Mouse (Mus musculus) thymus, adult 2 months (tissue): ENCODE measurements at regions not wholly inside any gene's neighbourhood (a gene's known extent, or its start where the extent isn't known, plus 50 kb on each side); places are given as distances from the start of the nearest gene placed in this dataset.

ENCODE experiments used
- DNase-seq: peaks from one replicate; pipeline ENCODE4 v3.0.0; 2021
- H3K27ac ChIP-seq: fragments of 200-500 bp; 2 replicates; pipeline ENCODE4 v1.5.1; 2012; ENCODE audit warnings: low read length, control low read depth; ENCODE audit not compliant: control insufficient read depth, insufficient read depth
- H3K27me3 ChIP-seq: fragments of 200-500 bp; 2 replicates; pipeline ENCODE4 v1.6.1; 2012; ENCODE audit warnings: mild to moderate bottlenecking, low read length, moderate library complexity, mixed read lengths; ENCODE audit not compliant: control insufficient read depth, insufficient read depth
- H3K36me3 ChIP-seq: fragments of 200-500 bp; 2 replicates; pipeline ENCODE4 v1.6.1; 2012; ENCODE audit warnings: mild to moderate bottlenecking, low read length, moderate library complexity; ENCODE audit not compliant: control insufficient read depth, insufficient read depth
- H3K4me1 ChIP-seq: fragments of 200-500 bp; replicated peaks from 2 replicates; pipeline ENCODE4 v1.6.1; 2012; ENCODE audit warnings: low read length; ENCODE audit not compliant: control insufficient read depth, insufficient read depth
- H3K4me3 ChIP-seq: fragments of 200-500 bp; 2 replicates; pipeline ENCODE4 v1.5.1; 2012; ENCODE audit warnings: mild to moderate bottlenecking, low read length, control low read depth, moderate library complexity; ENCODE audit not compliant: control insufficient read depth, insufficient read depth
- CTCF ChIP-seq: fragments of 200-500 bp; IDR thresholded peaks from 2 replicates; pipeline ENCODE4 v1.5.1; 2012; ENCODE audit warnings: mild to moderate bottlenecking, control low read depth, low read length, moderate library complexity, borderline replicate concordance; ENCODE audit not compliant: control insufficient read depth, poor library complexity, insufficient read depth; ENCODE audit errors: extremely low read depth
- POLR2A ChIP-seq: fragments of 200-500 bp; IDR thresholded peaks from 2 replicates; pipeline ENCODE4 v1.6.1; 2012; ENCODE audit warnings: mild to moderate bottlenecking, low read length, control low read depth, moderate library complexity; ENCODE audit not compliant: control insufficient read depth, poor library complexity, insufficient read depth; ENCODE audit errors: extremely low read depth
- WGBS: fragments of 180-500 bp; shearing (Covaris S2); methylation state at CpG from one replicate; pipeline ENCODE4 v1.1.7; 2018; 5-methylcytosine and 5-hydroxymethylcytosine counted together

DNA sequence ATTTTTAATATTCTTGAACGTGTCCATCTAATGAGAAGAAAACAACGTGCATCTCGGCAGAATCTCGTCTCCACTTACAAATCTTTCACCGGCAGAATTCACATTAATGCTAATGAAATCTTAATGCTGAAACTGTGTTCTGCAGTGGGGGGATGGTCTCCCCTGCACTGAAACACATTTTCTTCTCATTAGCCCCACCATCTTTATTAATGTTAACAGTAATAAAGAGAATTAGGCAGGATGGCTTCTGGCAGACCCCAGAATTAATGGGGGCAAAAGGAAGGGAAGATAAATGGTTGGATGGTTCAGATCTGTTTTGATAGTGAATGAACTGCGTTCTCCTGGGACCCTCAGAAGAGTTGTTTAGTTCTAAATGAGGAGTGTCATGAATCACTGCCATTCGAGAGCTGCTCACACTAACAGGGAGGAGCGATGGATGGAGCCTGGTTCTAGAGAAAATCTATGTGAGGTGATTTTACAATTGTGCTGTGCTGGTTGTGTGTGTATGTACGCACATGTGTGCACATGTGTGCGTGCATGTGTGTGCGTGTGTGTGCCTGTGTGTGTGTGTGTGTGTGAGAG lies 198.9 kb downstream of the Foxo1 start:
- H3K27ac ChIP-seq = no peak overlapping the region
- WGBS = 95% methylated on average over 11 of the region's 11 CpGs

DNA sequence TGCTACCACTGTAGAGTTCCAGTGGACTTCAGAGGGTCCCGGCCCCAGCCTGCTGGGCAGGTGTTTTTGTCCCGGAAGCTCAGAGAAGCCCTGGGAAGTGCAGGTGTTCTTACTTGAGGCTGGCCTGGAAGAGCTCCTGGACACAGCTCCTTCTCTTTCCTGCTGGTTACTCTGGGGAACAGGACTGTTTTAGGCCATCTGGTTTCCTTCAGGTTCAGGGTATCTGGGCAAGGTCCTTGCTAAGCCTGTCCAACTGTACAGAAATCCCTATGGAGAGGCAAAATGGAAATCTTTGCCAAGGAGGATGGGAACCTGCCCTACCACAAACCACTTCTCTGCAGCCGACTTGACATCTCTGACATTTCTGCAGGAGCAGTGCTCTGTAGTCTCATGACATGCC lies 198.4 kb downstream of the Foxo1 start:
- Histone ChIP-seq H3K4me1 (peaks cover 2% of the 10 kb centered on the region; the same call in 1 of the 2 replicates), H3K27me3 (no peaks in the 10 kb centered on the region), H3K27ac (no peak overlapping the region), H3K36me3 (no peaks in the 10 kb centered on the region), H3K4me3 (no peak overlapping the region)
- WGBS = 93% methylated on average over 3 of the region's 3 CpGs
- DNase-seq = no peak
- TF ChIP-seq POLR2A = no peak
- no peak for TF ChIP-seq CTCF

More for the DNA sequence above, 198.9 kb downstream of the Foxo1 start:
- no peaks in the 10 kb centered on the region for H3K36me3 ChIP-seq
- TF ChIP-seq POLR2A (no peak), CTCF (no peak)
- no peak overlapping the region for H3K4me3 ChIP-seq
- H3K4me1 ChIP-seq = peaks cover 2% of the 10 kb centered on the region; the same call in 1 of the 2 replicates
- H3K27me3 ChIP-seq = no peaks in the 10 kb centered on the region
- no peak for DNase-seq

DNA sequence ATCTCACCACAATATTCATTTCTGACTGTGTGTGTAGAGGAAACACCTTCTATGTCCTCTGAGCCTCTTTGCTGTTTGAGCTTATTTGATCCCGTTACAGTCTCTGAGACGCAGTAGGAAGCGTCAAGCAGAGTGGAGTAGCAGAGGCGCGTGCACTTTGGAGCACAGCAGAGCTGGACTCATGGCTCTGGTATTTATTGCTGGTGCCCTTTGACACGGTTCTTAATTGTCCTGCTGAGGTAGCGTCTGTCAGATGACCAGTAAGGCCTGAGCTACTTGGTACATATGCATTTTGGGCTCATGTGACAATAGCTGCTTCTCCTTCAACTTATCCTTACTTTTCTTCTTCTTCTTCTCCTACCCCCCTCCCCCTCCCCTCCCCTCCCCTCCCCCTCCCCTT lies 195.8 kb downstream of the Foxo1 start:
- Histone ChIP-seq H3K4me1 (peaks cover 12% of the 10 kb centered on the region), H3K36me3 (no peaks in the 10 kb centered on the region), H3K27ac (no peak overlapping the region), H3K27me3 (no peaks in the 10 kb centered on the region), H3K4me3 (no peak overlapping the region)
- TF ChIP-seq CTCF (no peak), POLR2A (no peak)
- DNase-seq = no peak
- 72% methylated on average over 7 of the region's 7 CpGs for WGBS

GRCm38 (mm10) chr3:52454955-52455354 lies 186.8 kb downstream of the Foxo1 start:
- DNase-seq = no peak
- no peak overlapping the region for H3K4me3 ChIP-seq
- H3K36me3 ChIP-seq = no peaks in the 10 kb centered on the region
- no peak overlapping the region for H3K27ac ChIP-seq
- peaks cover 16% of the 10 kb centered on the region for H3K4me1 ChIP-seq
- WGBS = 98% methylated on average over 5 of the region's 5 CpGs
- TF ChIP-seq POLR2A = no peak
- no peak for TF ChIP-seq CTCF
- no peaks in the 10 kb centered on the region for H3K27me3 ChIP-seq

- Histone ChIP-seq H3K27me3 (no peaks in the 10 kb centered on the region), H3K27ac (no peak overlapping the region), H3K4me1 (peaks cover 3% of the 10 kb centered on the region), H3K4me3 (no peak overlapping the region), H3K36me3 (no peaks in the 10 kb centered on the region)
- DNase-seq = no peak
- WGBS = 47% methylated on average over 3 of the region's 3 CpGs
- TF ChIP-seq CTCF (no peak), POLR2A (no peak)
Measured at GRCm38 (mm10) chr3:52453041-52453440, 184.9 kb downstream of the Foxo1 start.

GRCm38 (mm10) chr3:52452345-52452744 lies 184.2 kb downstream of the Foxo1 start:
- no peaks in the 10 kb centered on the region for H3K27me3 ChIP-seq
- no peak overlapping the region for H3K4me3 ChIP-seq
- no peaks in the 10 kb centered on the region for H3K36me3 ChIP-seq
- 93% methylated on average over 5 of the region's 5 CpGs for WGBS
- no peak for DNase-seq
- no peak overlapping the region for H3K27ac ChIP-seq
- H3K4me1 ChIP-seq = 0 out of 2 replicates have a peak, but pooled peaks cover 2% of the 10 kb centered on the region
- TF ChIP-seq POLR2A = no peak
- TF ChIP-seq CTCF = no peak

- DNase-seq = no peak
- no peaks in the 10 kb centered on the region for H3K36me3 ChIP-seq
- peaks cover 19% of the 10 kb centered on the region for H3K4me1 ChIP-seq
- 68% methylated on average over 1 of the region's 1 CpGs for WGBS
- H3K27me3 ChIP-seq = no peaks in the 10 kb centered on the region
- no peak overlapping the region for H3K27ac ChIP-seq
- TF ChIP-seq POLR2A (no peak), CTCF (no peak)
- H3K4me3 ChIP-seq = no peak overlapping the region
Measured at GRCm38 (mm10) chr3:52446991-52447390, 178.9 kb downstream of the Foxo1 start.
